Mouse (Mus musculus): ENCODE measurements at regions not wholly inside any gene's neighbourhood (a gene's known extent, or its start where the extent isn't known, plus 50 kb on each side); places are given as distances from the start of the nearest gene placed in this dataset.
A peak's percentile ranks its signal among the peaks of the same experiment; 100 is the strongest.

DNA sequence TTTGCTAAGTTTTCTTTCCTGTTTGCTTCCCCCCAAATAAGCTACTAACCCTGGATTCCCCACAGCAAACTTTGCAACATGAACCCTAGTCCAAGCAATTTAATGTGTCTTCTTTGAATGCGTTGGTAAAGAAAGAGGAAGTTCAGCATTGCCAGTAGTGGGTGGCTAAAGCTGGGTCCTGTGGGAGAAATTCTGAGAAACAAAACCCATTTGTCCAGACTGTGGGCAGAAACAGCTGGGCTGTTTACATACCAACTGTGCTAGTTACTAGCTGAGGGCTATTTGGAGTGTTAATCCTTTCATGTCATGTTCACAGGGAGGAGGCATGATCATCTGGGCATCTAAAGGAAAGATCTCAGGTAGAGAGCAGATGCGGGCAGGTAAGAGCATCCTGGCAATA, 51.8 kb upstream of the 1190002N15Rik start:
- no peak for TF ChIP-seq GATA4 (IDR thresholded peaks at IDR 0.05; ENCODE audit: insufficient replicate concordance, low read length)

DNA sequence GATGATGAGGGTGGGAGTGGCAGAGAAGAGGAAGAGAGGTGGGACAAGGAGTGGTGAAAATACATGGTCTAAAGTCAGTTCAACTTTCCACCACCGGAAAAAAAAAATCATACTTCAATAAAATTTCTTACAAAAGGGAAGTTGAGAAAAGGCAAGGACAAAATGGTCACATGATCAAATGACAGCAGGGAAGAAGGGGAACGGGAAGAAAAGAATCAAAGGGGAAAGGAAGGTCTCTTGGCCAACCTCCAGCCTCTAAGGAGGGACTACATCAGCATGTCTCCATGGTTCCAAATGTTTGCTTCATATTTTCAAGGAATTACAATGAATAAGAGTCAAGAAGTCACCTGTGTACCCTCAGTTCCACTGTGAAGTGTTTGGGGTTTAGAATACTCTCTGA, 64.7 kb upstream of the Slc9a9 start:
- no peak for TF ChIP-seq GATA4 (IDR thresholded peaks at IDR 0.05; ENCODE audit: insufficient replicate concordance, low read length)

DNA sequence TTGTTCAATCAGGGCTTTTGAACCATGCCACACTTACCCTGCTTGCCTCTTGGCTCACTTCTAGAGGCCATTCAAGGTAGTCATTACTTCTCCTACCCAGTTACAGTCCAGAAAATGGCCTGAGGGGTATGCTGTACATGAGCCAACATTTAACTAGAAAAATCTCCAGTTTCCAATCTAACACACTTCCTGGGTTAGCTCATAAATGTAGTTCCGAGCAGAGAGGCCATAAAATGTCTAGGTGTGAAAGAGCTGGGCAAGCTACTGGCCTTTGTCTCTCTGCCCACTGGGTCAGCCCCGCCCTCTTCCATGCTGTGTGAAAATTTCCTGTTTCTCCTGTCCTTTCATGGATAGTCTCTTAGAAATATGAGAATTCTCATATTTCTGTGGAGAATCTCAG, 63.3 kb upstream of the Slc9a9 start:
- no peak for TF ChIP-seq GATA4 (IDR thresholded peaks at IDR 0.05; ENCODE audit: insufficient replicate concordance, low read length)

DNA sequence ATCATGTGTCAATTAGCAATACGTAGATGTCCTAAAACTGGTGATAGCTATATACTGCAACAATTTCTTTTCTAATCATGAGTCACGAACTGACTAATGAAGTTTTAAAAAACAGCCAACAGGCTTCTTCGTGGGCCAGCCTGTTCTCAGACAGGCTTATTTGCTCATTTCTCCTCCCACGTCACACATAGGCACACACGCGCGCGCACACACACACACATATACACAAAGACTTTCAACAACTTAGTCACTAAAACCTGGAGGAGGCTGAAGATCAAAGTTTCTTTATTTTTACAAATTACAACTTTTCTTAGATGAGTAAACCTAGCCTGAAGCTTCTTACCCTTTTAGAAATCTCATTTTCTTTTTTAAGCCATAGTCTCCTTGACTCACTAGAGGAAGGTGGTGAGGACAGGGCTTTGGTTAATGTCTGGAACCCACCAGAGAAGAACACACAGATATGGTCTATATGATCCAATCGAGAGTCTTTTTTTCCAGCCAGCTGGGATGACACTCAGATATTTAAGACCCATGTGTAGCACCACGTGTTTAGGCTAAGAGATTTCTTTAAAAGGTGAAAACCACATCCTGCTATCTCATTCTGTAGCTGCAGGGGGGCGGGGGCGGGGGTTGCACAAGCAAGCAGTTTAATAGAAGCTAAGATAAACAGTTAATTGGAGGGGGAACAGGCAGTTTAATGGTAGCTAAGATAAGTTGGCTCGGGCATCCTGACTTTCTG, 62.5 kb upstream of the Slc9a9 start:
- TF ChIP-seq GATA4 (IDR thresholded peaks at IDR 0.05; ENCODE audit: insufficient replicate concordance, low read length) = no peak

DNA sequence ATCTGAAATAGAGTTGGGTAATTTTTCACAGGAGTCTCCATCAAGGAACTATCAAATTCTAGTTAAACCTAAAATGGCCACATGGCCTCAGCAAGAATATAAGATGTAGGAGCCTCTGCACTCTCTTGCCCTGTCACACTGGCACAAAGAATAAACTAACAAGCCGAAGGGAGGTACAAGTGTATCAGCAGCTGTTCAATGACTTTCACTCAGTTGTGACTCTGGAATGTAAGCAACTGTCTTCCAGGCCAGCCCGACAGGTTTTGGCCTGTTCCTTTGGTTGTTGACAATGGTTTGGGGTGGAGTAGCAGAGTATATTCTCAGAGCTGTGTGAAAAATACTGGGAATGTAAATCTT, 62.0 kb upstream of the Slc9a9 start:
- TF ChIP-seq GATA4 (IDR thresholded peaks at IDR 0.05; ENCODE audit: insufficient replicate concordance, low read length) = no peak

DNA sequence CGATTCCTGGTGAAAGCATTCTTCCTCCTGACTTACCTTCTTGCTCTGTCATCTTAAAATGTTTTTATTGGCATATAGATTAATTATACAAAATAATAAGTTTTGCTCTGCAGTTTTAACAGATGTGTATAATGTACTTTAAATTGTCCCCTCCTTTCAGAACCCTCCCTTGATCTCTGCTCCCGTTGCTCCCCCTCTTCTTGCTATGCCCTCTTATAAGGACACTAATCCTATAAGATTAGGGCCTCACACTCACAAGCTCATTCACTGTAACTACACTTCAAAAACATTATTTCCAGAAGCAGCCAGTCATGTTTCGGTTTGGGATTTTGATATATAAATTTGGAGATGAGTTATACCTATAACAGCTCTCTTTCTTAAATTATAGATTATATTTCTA, 59.6 kb upstream of the Slc9a9 start:
- TF ChIP-seq GATA4 (IDR thresholded peaks at IDR 0.05; ENCODE audit: insufficient replicate concordance, low read length) = no peak

DNA sequence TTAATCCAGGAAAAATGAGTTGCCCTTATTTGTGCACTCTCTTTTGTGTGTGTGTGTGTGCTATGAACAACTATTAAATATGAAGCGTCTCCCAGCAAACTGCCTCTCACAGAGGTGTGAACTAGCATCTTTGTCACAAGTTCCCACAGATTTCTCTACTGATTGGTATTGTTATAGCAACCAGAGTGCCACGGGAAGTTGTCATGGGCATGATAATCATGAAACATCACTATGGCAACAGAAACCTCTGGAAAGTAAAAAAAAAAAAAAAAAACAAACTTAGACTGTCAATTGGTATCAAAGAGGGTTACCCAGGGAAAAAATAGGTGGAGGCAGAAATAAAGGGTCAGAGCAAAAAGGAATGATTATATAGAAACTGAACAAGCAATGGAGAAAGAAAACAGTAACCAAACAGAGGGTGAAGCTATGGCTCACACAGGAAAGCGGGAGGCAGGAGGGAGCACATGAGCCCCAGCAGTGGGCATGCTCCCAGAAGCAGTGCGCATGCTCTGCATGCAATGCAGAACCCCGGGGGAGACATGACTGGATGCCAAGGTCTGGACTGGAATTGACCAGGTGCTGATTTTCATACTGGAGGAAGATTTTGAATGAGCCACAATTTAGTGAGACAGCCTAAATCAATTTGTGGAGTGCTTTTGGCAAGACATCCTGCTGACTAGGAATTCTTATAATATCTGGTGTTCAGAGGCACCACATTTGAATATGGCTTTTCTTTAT, 58.9 kb upstream of the Slc9a9 start:
- no peak for TF ChIP-seq GATA4 (IDR thresholded peaks at IDR 0.05; ENCODE audit: insufficient replicate concordance, low read length)

DNA sequence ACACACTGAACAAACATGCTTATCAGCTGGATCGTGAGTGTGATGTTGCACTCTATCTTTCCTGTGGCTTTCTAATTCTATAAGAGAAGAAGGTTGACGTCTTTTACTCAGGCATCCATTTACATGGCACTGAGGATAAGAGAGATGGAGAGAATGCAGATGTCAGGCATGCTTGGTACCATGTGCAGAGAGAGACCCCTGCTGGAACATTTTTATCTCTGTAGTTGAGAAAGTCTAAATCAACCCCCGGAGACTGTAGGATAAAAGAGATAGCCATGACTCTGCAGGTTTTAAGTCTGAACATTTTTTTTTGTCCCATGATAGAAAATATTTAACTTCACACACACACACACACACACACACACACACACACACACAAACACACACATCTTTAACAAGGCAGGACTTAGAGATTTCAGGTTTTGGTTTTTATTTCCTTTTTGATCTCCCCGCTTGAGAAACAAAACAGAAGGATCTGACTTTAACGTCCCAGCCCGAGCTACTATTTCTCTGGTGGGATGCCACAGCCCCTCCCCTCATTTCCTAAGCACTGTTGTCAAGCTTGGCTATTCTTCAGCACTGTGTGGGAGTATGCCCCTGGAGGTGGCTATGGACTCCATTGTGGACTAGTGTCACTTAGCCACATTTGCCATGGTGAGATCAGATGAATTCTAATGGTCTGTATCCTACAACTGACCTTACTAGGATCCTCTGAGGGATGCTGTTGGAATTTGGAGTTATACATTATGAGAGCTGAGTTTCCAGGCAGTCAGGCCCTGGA, 55.6 kb upstream of the Slc9a9 start:
- peak; percentile 59; the same call in 1 of the 2 replicates for TF ChIP-seq GATA4 (IDR thresholded peaks at IDR 0.05; ENCODE audit: insufficient replicate concordance, low read length)

DNA sequence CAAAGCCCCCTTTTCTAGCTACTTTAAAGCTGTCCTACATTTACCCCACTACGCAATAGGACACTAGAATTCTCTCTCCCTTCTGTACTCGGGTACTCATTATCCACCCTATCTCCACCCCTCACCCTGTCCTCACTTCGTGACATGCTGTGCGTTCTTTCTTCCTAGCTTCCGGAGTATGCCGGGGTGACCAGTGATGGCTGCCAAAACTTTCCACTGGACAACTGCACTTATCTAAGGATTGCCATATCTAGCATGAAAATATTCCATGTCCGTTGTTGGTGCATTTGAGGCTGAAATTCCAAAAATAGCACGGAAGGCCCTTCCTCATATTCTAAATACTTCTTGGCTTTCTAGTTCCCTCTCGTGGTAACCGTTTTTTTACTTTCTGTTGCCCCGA, 54.5 kb upstream of the Slc9a9 start:
- TF ChIP-seq GATA4 (IDR thresholded peaks at IDR 0.05; ENCODE audit: insufficient replicate concordance, low read length) = peak; percentile 90

DNA sequence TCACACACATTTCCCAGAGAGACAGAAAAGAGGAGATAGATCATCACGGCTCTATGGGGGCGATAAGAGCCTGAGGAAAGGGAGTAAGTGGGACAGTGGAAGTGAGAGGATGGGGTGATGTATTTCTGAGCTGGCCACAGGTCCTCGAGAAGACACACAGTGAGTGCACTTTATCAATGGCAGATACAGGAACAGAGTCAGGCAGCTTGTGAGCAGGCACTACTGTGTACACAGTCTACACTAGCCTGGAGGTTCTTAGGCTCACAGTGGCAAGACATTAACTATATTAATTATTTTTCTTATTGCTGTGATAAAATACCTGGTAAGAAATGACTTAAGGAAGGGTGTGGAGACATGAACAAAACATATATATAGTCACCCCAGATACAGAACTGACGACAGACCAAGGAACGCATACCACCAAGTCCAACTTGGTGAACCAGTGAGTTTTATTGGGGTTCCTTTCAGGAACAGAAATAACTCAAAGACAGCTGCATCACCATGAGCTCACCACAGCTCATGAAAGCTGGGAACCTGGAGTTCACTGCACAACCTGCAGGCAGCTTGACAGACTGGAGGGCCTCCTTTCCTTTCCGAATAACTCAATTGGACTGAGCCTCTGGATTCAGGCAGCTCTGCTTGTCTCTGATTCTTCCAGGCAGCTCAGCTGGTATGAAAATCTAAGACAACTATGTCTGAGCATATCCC, 51.5 kb upstream of the Slc9a9 start:
- TF ChIP-seq GATA4 (IDR thresholded peaks at IDR 0.05; ENCODE audit: insufficient replicate concordance, low read length) = no peak
